Mouse (Mus musculus) brain, embryonic 14.5 days (tissue): ENCODE measurements at regions not wholly inside any gene's neighbourhood (a gene's known extent, or its start where the extent isn't known, plus 50 kb on each side); places are given as distances from the start of the nearest gene placed in this dataset.

Source experiments
- CTCF ChIP-seq: fragments of 200-500 bp; IDR thresholded peaks from 2 replicates; pipeline ENCODE4 v1.5.1; 2012; ENCODE audit warnings: inconsistent platforms, mild to moderate bottlenecking, moderate library complexity, borderline replicate concordance; ENCODE audit not compliant: insufficient read depth, insufficient read length; ENCODE audit errors: extremely low read depth
- POLR2A ChIP-seq: fragments of 200-500 bp; IDR thresholded peaks from 2 replicates; pipeline ENCODE4 v1.6.1; 2012; ENCODE audit warnings: mild to moderate bottlenecking, inconsistent platforms, borderline replicate concordance; ENCODE audit not compliant: poor library complexity, insufficient read depth, insufficient read length, severe bottlenecking; ENCODE audit errors: extremely low read depth

DNA sequence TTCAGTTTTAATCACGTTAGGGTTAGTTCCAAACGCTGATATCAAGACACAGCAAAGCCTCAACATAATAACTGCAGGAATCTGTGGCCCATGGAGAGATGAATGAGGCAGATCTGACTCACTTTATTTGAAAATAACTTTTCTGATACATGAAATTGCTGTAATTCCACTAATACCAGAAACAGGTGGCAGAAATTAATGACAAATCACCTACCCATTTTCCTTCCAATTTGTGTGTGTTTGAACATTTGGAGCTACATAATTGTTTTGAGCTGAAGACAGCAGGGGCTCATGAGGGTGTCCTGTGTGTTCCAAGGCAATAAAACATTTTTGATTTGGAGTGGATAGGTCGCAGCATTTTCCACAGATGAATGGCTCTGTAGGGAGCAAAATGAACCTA is 254.2 kb upstream of the Zc3h12c start:
- TF ChIP-seq POLR2A (no peak), CTCF (no peak)
